Mouse (Mus musculus) MEL (cell line): ENCODE data around the gene Jup.

Source experiments
- BHLHE40 ChIP-seq: IDR thresholded peaks from 2 replicates; pipeline ENCODE4 v1.6.1; 2012; ENCODE audit warnings: low read depth, mild to moderate bottlenecking, inconsistent platforms, low read length, improper control_type of control experiment, borderline replicate concordance
- CTCF ChIP-seq, 3 experiments: IDR thresholded peaks in 2 of 3; conservative IDR thresholded peaks in 1 of 3; 2 replicates each; pipeline ENCODE4 v1.5.1; 2011 to 2012; ENCODE audit warnings: low read length in 3 of 3, low read depth in 2 of 3, mild to moderate bottlenecking in 2 of 3, improper control_type of control experiment in 1 of 3, inconsistent platforms in 1 of 3, mixed read lengths in 1 of 3, moderate library complexity in 1 of 3; ENCODE audit not compliant: control insufficient read depth in 1 of 3, insufficient read depth in 1 of 3, poor library complexity in 1 of 3, severe bottlenecking in 1 of 3
- EP300 ChIP-seq, 2 experiments: IDR thresholded peaks; 2 replicates each; pipeline ENCODE4 v1.6.1; 2011; ENCODE audit warnings: improper control_type of control experiment in 2 of 2, low read length in 2 of 2, low read depth in 1 of 2, mild to moderate bottlenecking in 1 of 2
- GABPA ChIP-seq: IDR thresholded peaks from 2 replicates; pipeline ENCODE4 v1.6.1; 2012; ENCODE audit warnings: low read depth, mild to moderate bottlenecking, inconsistent platforms, low read length, improper control_type of control experiment, moderate library complexity
- HCFC1 ChIP-seq: IDR thresholded peaks from 2 replicates; pipeline ENCODE4 v1.6.1; 2012; ENCODE audit warnings: low read depth, mild to moderate bottlenecking, inconsistent platforms, low read length, improper control_type of control experiment, moderate library complexity
- MAX ChIP-seq: IDR thresholded peaks from 2 replicates; pipeline ENCODE4 v1.6.1; 2011; ENCODE audit warnings: low read length, improper control_type of control experiment
- MEF2A ChIP-seq: IDR thresholded peaks from 2 replicates; pipeline ENCODE4 v1.6.1; 2014; ENCODE audit warnings: low read depth, mild to moderate bottlenecking, inconsistent platforms, low read length, improper control_type of control experiment; ENCODE audit not compliant: poor library complexity, insufficient replicate concordance, severe bottlenecking; ENCODE audit errors: extremely low read depth
- NELFE ChIP-seq: IDR thresholded peaks from 2 replicates; pipeline ENCODE4 v1.6.1; 2011; ENCODE audit warnings: low read depth, low read length, improper control_type of control experiment
- POLR2A ChIP-seq, 2 experiments: IDR thresholded peaks; 2 replicates each; pipeline ENCODE4 v1.6.1; 2011 to 2012; ENCODE audit warnings: low read length in 2 of 2, mild to moderate bottlenecking in 2 of 2, control low read depth in 1 of 2, improper control_type of control experiment in 1 of 2, low read depth in 1 of 2, moderate library complexity in 1 of 2; ENCODE audit not compliant: control insufficient read depth in 1 of 2, insufficient read depth in 1 of 2, poor library complexity in 1 of 2
- POLR2AphosphoS5 ChIP-seq: IDR thresholded peaks from 2 replicates; pipeline ENCODE4 v1.6.1; 2012; ENCODE audit warnings: low read depth, borderline replicate concordance, mild to moderate bottlenecking, inconsistent platforms, low read length, moderate library complexity, mixed read lengths
- SMC3 ChIP-seq: IDR thresholded peaks from 2 replicates; pipeline ENCODE4 v1.6.1; 2011; ENCODE audit warnings: low read depth, low read length, improper control_type of control experiment
- TBP ChIP-seq: IDR thresholded peaks from 2 replicates; pipeline ENCODE4 v1.8.0; 2011; ENCODE audit warnings: low read depth, low read length, improper control_type of control experiment
- UBTF ChIP-seq: IDR thresholded peaks from 2 replicates; pipeline ENCODE4 v1.6.1; 2012; ENCODE audit warnings: low read depth, mild to moderate bottlenecking, inconsistent platforms, low read length, improper control_type of control experiment, moderate library complexity, borderline replicate concordance; ENCODE audit not compliant: insufficient read depth

- TF ChIP-seq TBP, result no peak
- TF ChIP-seq CTCF (IDR thresholded peaks at IDR 0.05 in 2 of 3, conservative IDR thresholded peaks at IDR 0.05 in 1 of 3; ENCODE audit: control insufficient read depth in 1 of 3, insufficient read depth in 1 of 3, low read depth in 2 of 3, low read length in 3 of 3, poor library complexity in 1 of 3, severe bottlenecking in 1 of 3), result no peak
- no peak for TF ChIP-seq BHLHE40
- no peak for TF ChIP-seq UBTF
- no peak for TF ChIP-seq MEF2A
- no peak for TF ChIP-seq SMC3
- no peak for TF ChIP-seq POLR2AphosphoS5
- TF ChIP-seq NELFE, result no peak
- TF ChIP-seq GABPA, result no peak
- no peak for TF ChIP-seq EP300 (IDR thresholded peaks at IDR 0.05; ENCODE audit: low read depth in 1 of 2, low read length in 2 of 2)
- no peak for TF ChIP-seq MAX
- TF ChIP-seq POLR2A (IDR thresholded peaks at IDR 0.05; ENCODE audit: control insufficient read depth in 1 of 2, insufficient read depth in 1 of 2, low read depth in 1 of 2, low read length in 2 of 2, poor library complexity in 1 of 2), result no peak
- TF ChIP-seq HCFC1, result no peak
These were observed 45.1 kb upstream of the Jup start for GRCm38 (mm10) chr11:100442625-100443024.
